Mouse (Mus musculus) ES-CJ7 (cell line): ENCODE results near the gene Vmn1r237.

Experiments used
- DNase-seq: peaks from one replicate; pipeline ENCODE4 v3.0.0; 2011; ENCODE audit warnings: low read depth, low spot score

The Vmn1r237 gene

DNA sequence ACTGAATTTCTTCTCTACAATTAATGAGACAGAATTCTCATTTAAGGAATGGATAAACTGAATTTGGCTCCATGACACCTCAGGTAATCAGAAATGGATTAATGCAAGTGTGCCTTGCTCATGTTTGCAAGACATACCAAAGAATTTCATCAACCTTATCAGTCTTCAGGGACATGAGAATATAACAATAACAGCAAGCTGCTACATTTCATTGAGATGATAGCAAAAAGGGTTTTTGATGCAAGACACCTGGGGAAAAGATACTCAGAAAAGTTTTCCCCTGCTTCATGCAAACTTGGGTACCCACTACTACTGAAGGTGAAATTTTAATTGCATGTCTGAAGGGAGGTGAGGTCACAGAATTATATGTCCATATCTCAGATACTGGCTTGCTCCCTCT, at the start of gene Vmn1r237:
Vmn1r237 (plus strand) TSS at position 301 of the 400 bp plus-strand sequence.
- DNase-seq = no peak

DNA sequence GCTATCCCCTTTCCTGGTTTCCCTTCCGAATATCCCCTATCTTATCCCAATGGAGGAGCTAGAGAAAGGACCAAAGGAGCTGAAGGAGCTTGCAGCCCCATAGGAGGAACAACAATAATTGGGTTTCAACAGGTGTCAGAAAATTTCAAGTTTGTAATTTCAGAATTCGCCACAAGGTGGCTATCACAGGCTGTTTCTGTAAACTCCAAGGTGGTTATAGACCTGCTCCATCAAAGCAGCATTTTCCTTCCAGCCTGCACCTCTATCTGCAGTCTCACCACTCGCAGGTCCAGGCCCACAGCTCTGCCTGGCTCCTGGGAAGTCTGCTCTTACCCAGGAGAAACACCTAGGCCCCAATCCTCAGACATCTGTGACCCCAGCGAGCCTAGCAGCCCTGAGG, 39.6 kb upstream of the Vmn1r237 start:
- DNase-seq = peak; percentile 85

DNA sequence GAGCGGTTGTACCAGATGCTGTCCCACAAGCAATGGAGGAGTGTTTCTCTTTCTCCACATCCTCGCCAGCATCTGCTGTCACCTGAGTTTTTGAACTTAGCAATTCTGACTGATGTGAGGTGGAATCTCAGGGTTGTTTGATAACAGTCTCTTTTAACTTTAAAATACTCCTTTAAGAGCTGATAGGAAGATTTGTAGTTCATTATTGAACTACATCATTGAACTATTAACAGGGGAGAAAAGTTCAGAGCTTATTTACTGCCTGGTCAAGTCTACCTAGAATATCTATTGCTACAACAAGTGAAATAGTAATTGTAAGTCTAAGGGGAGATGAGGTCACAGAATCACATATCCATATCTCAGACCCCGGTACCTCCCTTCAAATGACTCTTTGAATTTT, 29.0 kb upstream of the Vmn1r237 start, which contains the start of gene Vmn1r236:
Vmn1r236 (plus strand) TSS at position 301 of the 400 bp plus-strand sequence.
- no peak for DNase-seq

- DNase-seq = no peak
These were observed 27.3 kb upstream of the Vmn1r237 start for GRCm38 (mm10) chr17:21284395-21284794.

GRCm38 (mm10) chr17:21289695-21290094, 22.0 kb upstream of the Vmn1r237 start:
- no peak for DNase-seq
